Mouse (Mus musculus) forebrain, embryonic 11.5 days (tissue): ENCODE data around the gene Pnpla2. TPM values are rescaled to one million over a fixed set of nuclear protein-coding genes. Genes with fewer than 3 reads are reported as not detected.
A peak's percentile ranks its signal among the peaks of the same experiment; 100 is the strongest.

Source experiments
- ATAC-seq: fragments of 200-750 bp; cut with Nextera tagmentation; replicated peaks from 2 replicates; pipeline ENCODE4 v1.8.0; 2017; ENCODE audit warnings: moderate TSS enrichment; ENCODE audit not compliant: low FRiP score
- DNase-seq: peaks from one replicate; pipeline ENCODE4 v3.0.0-alpha.2; 2017; ENCODE audit warnings: low spot score
- H3K27ac ChIP-seq: fragments of 300-500 bp; sonication (generic); 2 replicates; pipeline ENCODE4 v1.5.1; 2014; ENCODE audit warnings: low read depth, low read length
- H3K27me3 ChIP-seq: fragments of 300-500 bp; sonication (generic); 2 replicates; pipeline ENCODE4 v1.6.1; 2014; ENCODE audit warnings: mild to moderate bottlenecking, low read length, mixed read lengths; ENCODE audit not compliant: control insufficient read depth, insufficient read depth
- H3K36me3 ChIP-seq: fragments of 300-500 bp; sonication (generic); 2 replicates; pipeline ENCODE4 v1.6.1; 2014; ENCODE audit warnings: mild to moderate bottlenecking, low read length, moderate library complexity, mixed read lengths; ENCODE audit not compliant: control insufficient read depth, insufficient read depth
- H3K4me1 ChIP-seq: fragments of 300-500 bp; sonication (generic); replicated peaks from 2 replicates; pipeline ENCODE4 v1.6.1; 2014; ENCODE audit warnings: low read length, mixed read lengths; ENCODE audit not compliant: control insufficient read depth, insufficient read depth
- H3K4me2 ChIP-seq: fragments of 300-500 bp; sonication (generic); 2 replicates; pipeline ENCODE4 v1.6.1; 2014; ENCODE audit warnings: low read depth, mild to moderate bottlenecking, low read length, moderate library complexity, mixed read lengths; ENCODE audit not compliant: severe bottlenecking
- H3K4me3 ChIP-seq: fragments of 300-500 bp; sonication (generic); 2 replicates; pipeline ENCODE4 v1.5.1; 2014; ENCODE audit warnings: low read depth, low read length
- H3K9ac ChIP-seq: fragments of 300-500 bp; sonication (generic); 2 replicates; pipeline ENCODE4 v1.6.1; 2014; ENCODE audit warnings: low read length
- H3K9me3 ChIP-seq: fragments of 300-500 bp; sonication (generic); 2 replicates; pipeline ENCODE4 v1.6.1; 2016; ENCODE audit warnings: low read length, mixed read lengths; ENCODE audit not compliant: control insufficient read depth
- WGBS: fragments of 180-500 bp; shearing (Covaris S2); extraction: QIAGEN DNeasy Blood & Tissue Kit; methylation state at CpG from one replicate; pipeline ENCODE4 v1.1.7; 2014; 5-methylcytosine and 5-hydroxymethylcytosine counted together
- polyA plus RNA-seq: library from polyadenylated mRNA; unstranded; fragments of >200 nt; fragmentation: Nextera tagmentation; extraction: Ambion mirVana; gene quantifications from 2 replicates; pipeline ENCODE4 v1.2.1, GENCODE M21; 2014

Gene Pnpla2
- polyA plus RNA-seq, 1 experiment from 2014 or later, result 16.9 TPM

DNA sequence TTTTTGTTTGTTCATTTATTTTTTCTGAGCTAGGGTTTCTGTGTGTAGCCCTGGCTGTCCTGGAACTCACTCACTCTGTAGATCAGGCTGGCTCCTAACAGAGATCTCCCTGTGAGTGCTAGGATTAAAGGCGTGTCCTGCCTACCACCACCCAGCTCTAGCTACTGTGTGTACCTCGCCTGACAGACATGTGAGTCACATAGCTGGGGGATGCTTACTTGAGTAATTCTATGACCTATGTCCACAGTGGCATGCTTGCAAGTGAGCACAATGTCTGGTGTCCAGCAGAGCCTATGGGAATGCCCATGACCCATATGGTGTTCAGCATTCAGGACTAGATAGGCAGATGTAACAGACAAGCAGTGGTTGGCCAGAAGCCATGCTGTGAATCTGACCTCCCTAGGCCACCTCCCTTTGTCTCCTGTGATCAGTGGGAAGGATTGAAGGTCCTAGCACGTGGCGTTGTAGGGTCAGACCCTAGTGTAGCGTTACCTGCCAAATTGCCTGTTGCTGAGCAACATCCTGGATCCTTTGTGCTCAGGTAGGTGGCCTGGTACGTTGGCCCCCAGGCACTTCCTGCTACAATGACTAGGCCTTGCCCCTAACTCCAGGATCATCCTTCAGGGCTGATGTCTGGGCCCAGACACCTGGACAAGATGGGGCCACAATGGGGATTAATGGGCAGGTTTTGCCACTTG is 38.7 kb upstream of the Pnpla2 start:
- no peaks in the 10 kb centered on the region for H3K27me3 ChIP-seq
- 79% methylated on average over 6 of the region's 6 CpGs for WGBS
- H3K4me2 ChIP-seq, result no peak overlapping the region
- H3K27ac ChIP-seq, result no peak overlapping the region
- DNase-seq, result peak; percentile 28
- ATAC-seq, result no peak
- H3K36me3 ChIP-seq, result no peaks in the 10 kb centered on the region
- no peak overlapping the region for H3K4me3 ChIP-seq
- H3K9ac ChIP-seq, result no peak overlapping the region
- no peaks in the 10 kb centered on the region for H3K9me3 ChIP-seq
- 0 out of 2 replicates have a peak, but pooled peaks cover 3% of the 10 kb centered on the region for H3K4me1 ChIP-seq

DNA sequence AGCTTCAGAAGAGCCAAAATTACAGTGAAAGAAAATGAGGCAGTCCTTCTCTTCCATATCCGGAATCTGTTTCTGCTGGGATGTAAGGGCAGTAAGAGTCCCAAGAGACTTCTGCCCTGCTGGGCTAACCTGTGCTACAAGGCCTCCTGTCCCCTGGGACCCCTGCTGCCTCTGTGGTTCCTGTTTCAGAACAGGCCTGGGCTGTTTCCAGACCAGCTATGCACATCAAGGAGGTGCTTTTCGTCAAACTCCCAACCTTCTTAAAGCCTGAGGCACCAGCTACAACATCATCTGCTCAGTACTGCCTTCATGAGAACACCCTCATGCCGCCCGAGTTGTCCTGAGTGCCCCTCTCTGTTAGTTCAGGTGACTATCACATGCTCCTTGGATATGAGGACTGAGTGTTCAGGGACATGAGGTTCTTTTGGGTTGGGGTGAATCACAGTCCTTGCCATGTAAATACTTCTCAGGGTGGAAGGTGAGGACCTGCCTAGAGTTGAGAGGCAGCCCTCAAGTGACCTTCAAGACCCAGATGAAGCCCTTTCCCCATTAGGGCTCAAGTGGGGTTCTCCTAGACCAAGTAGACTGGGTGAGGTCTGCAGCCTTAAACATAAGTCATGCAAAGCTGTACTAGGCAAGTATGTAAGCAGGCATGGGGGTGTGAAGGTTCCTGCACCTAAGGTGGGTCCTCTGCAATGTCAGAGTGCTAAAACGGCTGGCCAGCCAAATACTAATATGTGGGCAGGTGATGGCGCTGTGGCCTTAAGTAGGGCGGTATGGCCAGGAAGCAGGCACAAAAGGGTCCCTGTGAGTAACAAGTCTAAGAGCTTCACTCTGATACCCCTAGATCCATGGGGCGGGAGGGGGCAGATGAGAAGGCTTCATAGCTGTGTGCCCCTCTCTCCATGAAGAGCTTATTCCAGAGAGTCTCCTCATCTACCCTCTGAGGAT is 37.0 kb upstream of the Pnpla2 start:
- no peak overlapping the region for H3K4me2 ChIP-seq
- 71% methylated on average over 8 of the region's 8 CpGs for WGBS
- no peak for ATAC-seq
- no peaks in the 10 kb centered on the region for H3K36me3 ChIP-seq
- peak; percentile 32 for DNase-seq
- H3K4me3 ChIP-seq, result no peak overlapping the region
- no peak overlapping the region for H3K27ac ChIP-seq
- no peaks in the 10 kb centered on the region for H3K9me3 ChIP-seq
- H3K9ac ChIP-seq, result no peak overlapping the region
- H3K27me3 ChIP-seq, result no peaks in the 10 kb centered on the region
- 0 out of 2 replicates have a peak, but pooled peaks cover 3% of the 10 kb centered on the region for H3K4me1 ChIP-seq

DNA sequence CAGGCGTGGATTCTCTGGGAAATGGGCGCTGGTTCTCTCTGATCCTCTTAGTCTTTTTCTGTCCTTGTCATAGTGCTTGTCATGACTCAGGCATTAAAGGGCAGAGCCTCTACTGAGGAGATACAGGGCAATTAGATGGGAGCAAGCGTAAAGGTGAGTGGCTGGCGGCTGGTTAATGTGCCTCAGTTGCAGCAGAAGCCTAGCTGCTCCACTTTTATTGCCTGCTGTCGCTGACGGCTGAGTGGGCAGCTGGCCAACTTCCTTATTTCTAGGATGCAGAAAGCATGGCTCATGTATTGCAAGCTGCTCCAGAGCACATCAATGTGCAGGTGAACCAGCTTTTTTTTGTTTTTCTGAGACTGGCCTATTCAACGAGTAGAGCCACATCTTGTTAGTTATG is 36.0 kb upstream of the Pnpla2 start:
- Histone ChIP-seq H3K27me3 (no peaks in the 10 kb centered on the region), H3K4me2 (no peak overlapping the region), H3K36me3 (no peaks in the 10 kb centered on the region), H3K27ac (no peak overlapping the region), H3K4me3 (no peak overlapping the region), H3K9ac (no peak overlapping the region), H3K4me1 (no peaks in the 10 kb centered on the region), H3K9me3 (no peaks in the 10 kb centered on the region)
- ATAC-seq (no peak), DNase-seq (no peak)
- 78% methylated on average over 7 of the region's 7 CpGs for WGBS

DNA sequence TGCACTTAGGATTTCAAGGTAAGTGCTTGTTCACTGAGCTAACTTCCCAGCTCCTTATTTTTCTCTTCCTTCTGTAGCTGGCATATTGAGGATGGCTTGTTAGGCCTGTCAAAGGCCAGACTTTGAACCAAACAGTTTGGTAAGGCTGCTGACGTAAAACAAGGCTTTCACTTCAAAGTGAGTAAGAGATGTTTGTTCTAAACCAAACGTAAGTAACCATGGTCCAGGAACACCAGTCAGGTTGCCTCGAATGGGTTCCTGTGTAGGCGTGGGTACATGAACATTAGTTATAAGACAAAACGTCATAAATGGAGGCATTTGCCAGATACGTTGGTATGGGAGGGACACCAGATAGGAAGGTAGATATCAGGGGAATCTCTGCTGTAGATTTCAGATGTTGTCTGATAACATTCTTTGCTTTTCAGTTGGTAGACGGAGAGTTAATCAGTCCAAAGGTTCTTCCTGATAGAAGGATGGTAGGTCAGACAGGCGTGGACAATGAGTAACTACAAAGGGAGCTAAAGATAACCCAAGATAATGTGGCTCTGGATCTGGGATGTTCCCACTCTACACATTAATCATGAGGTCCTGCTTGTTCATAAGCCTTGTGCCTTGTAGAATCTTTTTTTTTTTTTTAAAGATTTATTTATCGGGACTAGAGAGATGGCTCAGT is 34.8 kb upstream of the Pnpla2 start:
- no peak overlapping the region for H3K4me2 ChIP-seq
- no peak overlapping the region for H3K4me3 ChIP-seq
- no peaks in the 10 kb centered on the region for H3K36me3 ChIP-seq
- H3K9ac ChIP-seq, result no peak overlapping the region
- no peaks in the 10 kb centered on the region for H3K27me3 ChIP-seq
- no peaks in the 10 kb centered on the region for H3K9me3 ChIP-seq
- no peak overlapping the region for H3K27ac ChIP-seq
- WGBS, result 87% methylated on average over 9 of the region's 9 CpGs
- no peaks in the 10 kb centered on the region for H3K4me1 ChIP-seq
- DNase-seq, result no peak
- no peak for ATAC-seq

DNA sequence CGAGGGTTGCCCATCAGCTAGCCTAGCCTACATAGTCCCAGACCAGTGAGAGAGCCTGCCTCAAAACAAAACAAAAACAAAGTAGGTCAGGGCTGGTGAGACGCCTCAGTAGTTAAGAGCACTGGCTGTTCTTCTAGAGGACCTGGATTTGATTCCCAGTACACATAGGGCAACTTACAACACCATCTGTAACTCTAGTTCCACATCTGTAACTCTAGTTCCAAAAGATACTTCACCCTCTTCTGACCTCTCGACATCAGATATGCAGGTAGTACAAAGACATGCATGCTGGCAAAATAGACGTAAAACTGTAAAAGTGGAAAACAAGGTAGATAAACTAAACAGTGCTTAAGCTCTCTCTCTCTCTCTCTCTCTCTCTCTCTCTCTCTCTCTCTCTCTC is 31.2 kb upstream of the Pnpla2 start:
- H3K9ac ChIP-seq, result no peak overlapping the region
- ATAC-seq, result no peak
- DNase-seq, result no peak
- no peak overlapping the region for H3K4me3 ChIP-seq
- no peaks in the 10 kb centered on the region for H3K36me3 ChIP-seq
- H3K27me3 ChIP-seq, result no peaks in the 10 kb centered on the region
- H3K4me1 ChIP-seq, result 0 out of 2 replicates have a peak, but pooled peaks cover 2% of the 10 kb centered on the region
- 71% methylated on average over 4 of the region's 4 CpGs for WGBS
- H3K27ac ChIP-seq, result no peak overlapping the region
- H3K4me2 ChIP-seq, result no peak overlapping the region
- no peaks in the 10 kb centered on the region for H3K9me3 ChIP-seq

DNA sequence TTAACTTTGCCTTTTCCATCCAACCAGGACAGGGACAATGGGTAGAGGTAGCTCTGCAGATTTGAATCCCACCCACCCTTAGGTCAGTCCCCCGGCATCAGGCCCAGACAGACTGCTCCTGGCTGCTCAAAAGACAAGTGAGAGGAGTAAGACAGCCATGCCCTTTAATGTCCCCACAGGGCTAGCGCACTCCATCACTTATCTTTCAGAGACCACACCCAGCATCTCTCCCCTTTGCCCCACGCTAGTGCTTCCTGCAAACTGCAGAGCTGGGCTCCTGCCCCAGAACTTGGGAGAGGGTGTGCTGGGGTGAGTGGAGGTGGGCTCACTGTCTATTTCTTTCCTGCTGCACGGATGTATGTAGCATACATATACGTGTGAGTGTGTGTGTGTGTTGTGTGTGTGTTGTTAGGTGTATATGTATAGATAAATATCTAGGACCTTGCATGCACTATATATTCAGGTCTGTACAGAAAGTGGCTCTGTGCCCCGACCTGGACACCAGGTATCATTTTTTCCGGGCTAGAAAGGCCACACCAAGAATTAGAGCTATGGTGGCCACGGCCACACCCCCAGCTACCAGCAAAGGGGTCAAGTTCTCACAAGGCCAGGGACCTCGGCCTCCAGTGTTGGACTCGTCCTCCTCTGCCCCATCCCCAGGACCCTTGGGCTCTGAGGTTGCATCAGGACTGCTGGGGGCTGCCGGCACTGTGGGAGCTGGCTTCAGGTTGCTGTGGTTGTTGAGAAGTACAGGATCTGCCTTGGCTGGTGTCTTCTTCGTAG is 27.9 kb upstream of the Pnpla2 start:
- no peak for DNase-seq
- Histone ChIP-seq H3K4me3 (no peak overlapping the region), H3K27ac (no peak overlapping the region), H3K4me2 (no peak overlapping the region), H3K27me3 (no peaks in the 10 kb centered on the region), H3K9me3 (no peaks in the 10 kb centered on the region), H3K36me3 (peaks cover 3% of the 10 kb centered on the region; the same call in 1 of the 2 replicates), H3K4me1 (peaks cover 4% of the 10 kb centered on the region; the same call in 1 of the 2 replicates), H3K9ac (no peak overlapping the region)
- 84% methylated on average over 12 of the region's 12 CpGs for WGBS
- ATAC-seq, result no peak

DNA sequence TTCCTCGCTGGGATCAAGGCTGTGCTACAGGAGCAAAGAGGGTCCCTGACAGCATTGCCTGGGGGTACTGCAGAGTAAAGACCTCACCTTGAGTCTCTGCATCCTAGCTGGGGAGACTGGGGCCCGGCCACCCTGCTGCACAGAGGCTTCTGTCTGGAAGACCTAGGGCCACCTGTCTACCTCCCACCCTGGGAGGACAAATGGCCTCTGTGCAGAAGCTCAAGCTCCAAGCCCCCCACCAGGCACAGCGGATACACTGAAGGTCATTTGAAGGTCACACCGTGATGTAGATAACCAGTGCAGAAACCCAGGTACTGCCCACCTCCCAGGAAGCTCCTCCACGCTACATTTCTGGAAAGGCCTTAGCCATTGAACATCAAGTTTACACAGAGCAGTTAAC is 26.3 kb upstream of the Pnpla2 start:
- Histone ChIP-seq H3K27ac (no peak overlapping the region), H3K4me3 (peak overlapping the region; percentile 36), H3K9ac (peak overlapping the region; percentile 57), H3K36me3 (peaks cover 3% of the 10 kb centered on the region; the same call in 1 of the 2 replicates), H3K27me3 (no peaks in the 10 kb centered on the region), H3K4me2 (peak overlapping the region; percentile 64), H3K9me3 (no peaks in the 10 kb centered on the region), H3K4me1 (peaks cover 4% of the 10 kb centered on the region; the same call in 1 of the 2 replicates)
- DNase-seq (no peak), ATAC-seq (no peak; the same call in 1 of the 2 replicates)
- 48% methylated on average over 5 of the region's 5 CpGs for WGBS

DNA sequence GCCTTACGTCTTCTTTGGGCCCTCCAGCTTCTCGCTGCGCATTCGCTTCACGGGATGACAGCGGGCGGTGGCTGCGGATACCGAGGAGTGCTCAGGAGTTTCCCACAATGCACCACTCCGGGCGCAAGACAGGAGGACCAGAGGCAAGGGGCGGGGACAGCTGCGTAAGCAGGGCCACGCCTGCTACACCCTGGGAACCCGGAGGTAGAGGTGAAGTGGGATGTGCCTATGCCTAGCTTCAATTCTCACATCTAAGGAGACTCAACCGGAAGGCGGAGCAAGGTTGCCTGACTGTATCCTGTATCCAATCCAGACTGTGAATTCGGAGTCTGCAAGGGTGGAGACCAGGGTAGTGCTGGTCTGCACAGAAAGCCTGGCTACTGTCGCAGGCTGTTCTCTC is 25.7 kb upstream of the Pnpla2 start, which contains the start of gene Cend1:
Gene Cend1 (minus strand): TSS at position 182 of the 400 bp plus-strand sequence.
- 3% methylated on average over 19 of the region's 19 CpGs for WGBS

More for the DNA sequence above, 25.7 kb upstream of the Pnpla2 start, which contains the start of gene Cend1:
- Histone ChIP-seq H3K27me3 (no peaks in the 10 kb centered on the region), H3K4me2 (peak within 1 kb of the TSS; percentile 64), H3K4me3 (peak within 1 kb of the TSS; percentile 36), H3K27ac (no peak within 1 kb of the TSS), H3K9ac (peak within 1 kb of the TSS; percentile 57), H3K4me1 (peaks cover 5% of the 10 kb centered on the region; the same call in 1 of the 2 replicates), H3K36me3 (peaks cover 3% of the 10 kb centered on the region; the same call in 1 of the 2 replicates), H3K9me3 (no peaks in the 10 kb centered on the region)
- ATAC-seq, result peak; percentile 86
- DNase-seq, result peak; percentile 86
